Mouse (Mus musculus) gastrocnemius, postnatal 10 days (tissue): ENCODE measurements at regions not wholly inside any gene's neighbourhood (a gene's known extent, or its start where the extent isn't known, plus 50 kb on each side); places are given as distances from the start of the nearest gene placed in this dataset.
"Not testable (repeated sequence)": the region's sequence is repeated elsewhere in the genome, so short reads cannot be mapped to it uniquely, and the experiment has no call there.

ENCODE experiments used
- DNase-seq: peaks from one replicate; pipeline ENCODE4 v3.0.0; 2021; ENCODE audit warnings: mixed read lengths

DNA sequence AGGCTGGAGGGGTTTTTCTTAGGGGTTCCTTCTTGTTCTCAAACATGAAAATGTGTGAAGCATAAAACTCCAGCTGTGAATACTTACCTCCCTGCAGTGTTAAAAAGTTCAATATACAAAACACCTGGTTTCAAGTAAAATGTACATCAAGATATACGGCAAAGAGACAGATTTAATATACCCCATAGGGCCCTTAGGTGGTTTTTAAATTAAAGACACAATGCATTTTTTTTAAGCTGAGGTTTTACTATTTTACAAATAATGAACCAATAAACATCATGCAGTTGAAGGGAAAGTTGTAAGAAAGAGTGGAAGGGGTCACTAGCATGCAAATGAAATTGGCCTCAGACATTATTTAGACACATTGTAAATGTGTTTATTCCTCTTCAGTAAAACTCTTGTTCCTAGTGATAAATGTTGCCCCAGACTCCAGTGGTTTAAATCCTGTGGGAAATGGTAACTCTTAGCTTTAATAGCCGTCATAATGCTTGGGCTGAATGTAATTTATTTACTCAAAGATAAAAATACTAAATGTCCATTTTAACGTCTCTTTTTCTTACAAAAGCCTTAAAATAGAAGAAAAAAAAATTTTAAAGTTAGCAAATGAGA lies 1337.9 kb downstream of the Efnb2 start:
- no peak for DNase-seq

DNA sequence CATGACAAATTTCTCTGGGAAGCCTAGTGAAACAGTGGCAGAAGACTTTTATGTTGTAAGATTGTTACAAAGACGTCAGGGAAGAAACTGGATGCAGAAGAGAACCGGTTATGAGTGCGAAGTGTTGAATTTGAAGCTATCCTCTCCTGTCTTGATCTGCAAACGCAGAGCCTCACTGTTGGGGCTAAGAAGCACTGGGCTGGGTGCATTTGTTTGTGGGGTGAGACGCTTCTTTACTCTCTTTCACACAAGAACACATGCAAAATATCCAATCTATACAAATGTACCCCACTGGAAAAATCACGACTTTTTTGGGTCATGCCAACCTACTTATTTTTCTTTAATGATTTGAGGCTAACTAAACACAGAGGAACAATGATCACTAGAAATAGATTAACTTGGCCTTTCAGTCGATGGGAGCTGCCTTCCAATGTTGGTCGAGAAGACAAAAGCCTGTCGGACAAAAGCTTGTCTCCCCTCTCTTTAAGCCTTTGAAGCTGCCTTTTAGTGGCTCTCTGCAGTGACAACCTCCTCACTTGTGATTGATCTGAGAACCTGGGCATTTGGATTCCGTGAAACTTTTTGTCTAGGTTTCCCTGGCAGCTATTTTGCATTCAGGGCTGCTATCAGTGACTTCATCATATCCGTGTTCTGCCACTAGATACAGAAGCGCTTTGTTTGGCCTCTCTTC lies 1338.5 kb downstream of the Efnb2 start:
- DNase-seq: no peak

GRCm38 (mm10) chr8:7316806-7317355 lies 1344.2 kb downstream of the Efnb2 start:
- no peak for DNase-seq

- no peak for DNase-seq
Observed at GRCm38 (mm10) chr8:7309239-7309638, 1351.8 kb downstream of the Efnb2 start.

DNA sequence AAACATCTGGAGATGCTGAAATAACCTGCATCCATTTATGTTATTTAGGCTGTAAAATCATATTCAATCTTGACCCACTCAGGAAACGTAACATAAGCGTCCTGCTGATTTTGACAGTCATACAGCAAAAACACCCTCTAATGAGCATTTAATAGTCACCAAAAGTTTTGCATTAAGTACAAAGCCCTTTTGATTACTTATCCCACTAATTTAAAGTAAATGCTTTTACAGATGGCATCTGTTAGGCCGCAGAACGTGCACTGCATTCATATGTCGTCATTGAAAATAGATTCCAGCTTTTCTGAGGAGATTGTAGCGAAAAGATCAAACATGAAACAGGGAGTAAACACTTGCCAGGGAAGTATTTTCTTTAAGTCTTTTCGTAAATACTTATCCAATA lies 1371.7 kb downstream of the Efnb2 start:
- DNase-seq: no peak

DNA sequence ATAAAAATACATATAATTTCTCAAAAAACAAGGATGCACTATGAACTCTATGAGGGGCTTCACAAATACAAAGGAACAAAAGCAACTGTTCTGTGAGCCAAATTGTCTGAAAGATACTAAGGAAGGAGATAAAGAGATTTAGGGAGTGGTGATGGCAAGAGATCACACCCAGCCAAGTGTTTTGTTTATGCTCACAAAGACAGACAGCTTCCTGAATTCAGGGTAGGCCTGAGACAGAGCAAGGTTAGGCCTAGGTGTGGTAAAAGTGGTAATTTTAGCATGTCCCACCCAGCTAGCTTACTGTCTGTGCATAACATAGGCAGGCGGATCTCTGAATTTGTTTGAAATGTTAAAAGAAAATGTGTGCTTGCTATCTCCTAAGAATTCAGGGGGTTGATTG lies 1374.5 kb downstream of the Efnb2 start:
- DNase-seq: no peak

DNA sequence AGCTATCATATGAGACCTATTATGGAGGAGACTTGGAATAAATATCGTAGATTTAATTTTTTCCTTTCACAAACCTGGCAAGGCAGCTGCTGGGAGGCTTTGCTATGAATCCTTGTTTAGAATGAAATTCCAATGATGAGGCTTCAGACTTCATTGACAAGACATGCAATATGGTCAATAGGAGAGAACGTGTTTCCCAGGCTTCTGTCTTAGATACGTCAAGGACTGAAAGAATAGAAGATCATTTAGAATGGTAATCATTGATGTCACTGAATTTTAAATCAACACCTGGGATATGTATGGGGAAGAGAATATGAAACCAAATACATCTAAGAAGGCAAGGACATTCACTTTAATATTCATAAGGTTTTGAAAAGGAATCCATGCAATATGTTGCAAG lies 1393.6 kb downstream of the Efnb2 start:
- no peak for DNase-seq

DNA sequence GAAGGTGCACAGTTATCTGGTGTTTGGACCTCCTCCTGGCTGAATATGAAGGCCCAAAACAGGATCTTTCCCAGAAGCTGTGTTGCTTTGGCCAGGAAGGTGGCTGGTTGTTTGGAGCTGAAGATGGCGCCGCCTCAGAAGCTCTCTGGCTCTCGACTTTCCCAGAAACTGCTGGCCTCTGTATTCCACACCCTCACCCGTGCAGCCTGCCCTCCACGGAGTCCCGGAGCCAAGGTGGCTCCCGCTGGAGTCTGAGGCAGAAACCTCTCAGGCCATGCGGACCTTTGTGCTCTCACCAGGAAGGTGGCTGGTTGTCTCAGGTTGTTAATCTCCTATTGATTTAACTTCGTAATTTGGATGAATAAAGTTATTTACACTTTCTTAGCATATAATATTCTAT lies 1406.7 kb downstream of the Efnb2 start:
- not testable (repeated sequence) for DNase-seq

DNA sequence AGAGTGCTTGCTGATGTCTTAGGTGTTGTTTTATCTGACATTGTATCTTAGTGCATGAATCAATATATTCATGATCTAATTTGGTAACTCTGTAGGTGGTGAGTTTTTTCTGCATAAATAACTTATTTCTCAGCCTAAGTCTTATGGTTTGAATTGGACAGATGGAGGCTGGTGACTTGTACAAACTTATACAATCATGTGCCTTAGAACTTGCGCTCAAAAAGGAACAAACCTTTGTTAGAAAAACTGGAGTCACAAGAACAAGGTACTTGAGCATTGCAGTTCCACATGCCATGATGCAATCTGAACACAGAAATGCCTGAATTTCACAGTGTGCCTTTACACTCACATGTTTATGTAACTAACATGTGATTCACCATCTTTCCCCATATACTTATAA lies 1420.7 kb downstream of the Efnb2 start:
- no peak for DNase-seq

DNA sequence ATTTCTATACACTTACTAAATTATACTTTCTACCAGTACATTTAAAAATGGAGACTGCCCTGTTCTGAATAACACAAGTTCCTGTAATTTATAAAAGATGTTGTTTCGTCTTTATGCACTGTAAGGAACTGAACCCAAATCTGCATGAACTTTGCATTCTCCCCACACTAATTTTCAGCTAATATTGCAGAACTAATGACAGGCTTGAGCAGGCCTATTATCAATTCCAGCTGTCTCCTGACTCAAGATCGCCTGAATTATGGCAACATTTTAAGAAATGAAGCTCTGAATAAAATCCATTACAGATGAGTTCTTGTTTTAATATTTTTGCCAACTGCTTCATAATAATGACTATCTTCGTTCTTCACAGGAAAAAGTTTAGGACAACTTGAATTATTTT lies 1427.0 kb downstream of the Efnb2 start:
- no peak for DNase-seq

GRCm38 (mm10) chr8:7219300-7219699 lies 1441.7 kb downstream of the Efnb2 start:
- DNase-seq: no peak

GRCm38 (mm10) chr8:7207178-7207577 lies 1453.9 kb downstream of the Efnb2 start:
- DNase-seq: no peak

- no peak for DNase-seq
Observed at GRCm38 (mm10) chr8:7206596-7206995, 1454.4 kb downstream of the Efnb2 start.

DNA sequence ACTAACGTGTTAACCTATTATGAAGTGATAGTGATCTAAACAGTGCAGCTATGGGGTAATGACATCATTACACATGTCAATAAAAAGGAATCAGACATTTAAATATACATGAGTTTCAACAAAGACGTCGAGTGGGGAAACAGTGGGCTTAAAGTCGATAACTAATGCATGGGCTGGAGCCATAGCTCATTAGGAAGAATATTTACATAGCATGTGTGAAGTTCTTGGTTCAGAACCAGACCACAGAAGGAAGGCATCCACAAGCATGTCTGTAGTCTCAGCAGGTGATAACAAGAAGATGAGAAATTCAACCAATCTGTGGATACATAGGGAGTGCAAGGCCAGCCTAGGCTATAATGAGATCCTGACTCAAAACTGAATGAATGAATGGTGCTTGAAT lies 1456.0 kb downstream of the Efnb2 start:
- no peak for DNase-seq

DNA sequence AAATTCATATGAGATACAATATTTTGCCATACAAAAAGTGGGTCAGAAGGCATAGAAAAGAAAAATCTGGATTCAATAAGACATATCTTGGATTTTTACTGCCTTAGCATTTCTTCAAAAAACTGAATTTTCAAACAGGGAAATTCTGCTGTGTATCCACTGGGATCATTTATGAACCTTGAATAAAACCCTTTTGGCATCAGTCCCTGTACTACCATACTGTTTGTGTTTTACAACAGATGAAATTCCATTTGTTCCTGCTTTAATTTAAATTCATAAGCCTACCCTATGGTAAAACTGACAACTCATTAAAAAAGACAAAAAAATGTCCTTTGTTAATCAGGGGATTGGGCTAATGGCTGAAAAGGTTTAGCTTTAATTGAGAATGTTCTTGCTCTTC lies 1470.3 kb downstream of the Efnb2 start:
- no peak for DNase-seq

- DNase-seq: no peak
Observed at GRCm38 (mm10) chr8:7163361-7163760, 1497.7 kb downstream of the Efnb2 start.

DNA sequence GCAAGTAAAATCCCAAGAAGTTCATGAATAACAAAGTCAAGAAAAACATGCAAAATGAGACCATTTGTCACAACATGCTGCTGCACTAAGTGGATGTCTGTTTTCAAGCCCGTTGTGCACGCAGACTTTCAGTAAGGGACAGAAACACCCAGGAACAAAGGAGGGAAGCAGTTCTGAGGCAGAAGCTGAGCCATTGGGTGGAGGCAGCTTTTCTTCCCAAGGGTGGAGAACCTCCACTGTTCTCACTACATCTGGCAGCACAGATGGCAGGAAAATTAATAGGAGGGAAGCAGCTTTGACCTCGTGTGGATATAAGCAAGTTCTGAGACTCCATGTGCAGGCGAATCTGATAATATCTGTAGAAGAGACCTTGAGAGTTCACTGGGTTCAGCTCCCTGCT lies 1529.3 kb downstream of the Efnb2 start:
- DNase-seq: no peak

GRCm38 (mm10) chr8:7108849-7109248 lies 1552.2 kb downstream of the Efnb2 start:
- DNase-seq: no peak

DNA sequence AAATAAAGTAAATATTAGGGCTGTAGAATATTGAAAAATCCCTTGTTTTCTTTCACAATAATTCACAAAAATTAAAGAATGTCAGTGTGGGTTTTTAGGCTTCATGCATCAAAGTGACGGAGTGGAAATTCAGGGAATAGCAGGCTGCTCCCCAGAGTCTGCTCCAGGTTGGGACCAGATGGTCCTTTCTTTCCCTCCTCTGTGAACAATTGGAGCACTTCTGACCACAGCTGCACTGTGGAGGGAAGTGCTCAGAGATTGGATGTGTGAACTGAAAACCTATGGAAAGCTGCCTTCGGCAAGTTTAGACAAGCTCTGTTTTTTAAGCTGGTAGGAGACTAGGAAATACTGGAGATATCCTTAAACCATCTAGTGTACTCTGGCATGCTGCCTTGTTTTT lies 1563.5 kb downstream of the Efnb2 start:
- DNase-seq: no peak

DNA sequence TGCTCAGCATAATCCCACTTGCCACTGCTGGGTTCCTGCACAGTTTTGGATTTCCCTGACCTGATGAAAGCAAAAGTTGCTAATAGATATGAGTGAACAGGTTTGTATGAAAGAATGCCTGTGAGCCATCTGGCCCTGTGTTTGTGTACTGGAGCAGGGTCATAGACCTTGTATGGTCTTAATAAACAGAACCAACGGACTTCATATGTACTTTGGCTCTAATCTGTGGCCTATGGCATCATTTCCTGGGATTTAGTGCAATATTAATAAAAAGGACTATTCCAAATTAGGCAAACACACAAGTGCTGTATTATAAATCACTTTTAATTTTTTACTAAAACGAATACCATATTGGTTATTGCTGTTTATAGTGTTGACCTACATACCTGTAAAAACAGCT lies 1568.2 kb downstream of the Efnb2 start:
- DNase-seq: no peak

GRCm38 (mm10) chr8:7088123-7088522 lies 1572.9 kb downstream of the Efnb2 start:
- DNase-seq: no peak

DNA sequence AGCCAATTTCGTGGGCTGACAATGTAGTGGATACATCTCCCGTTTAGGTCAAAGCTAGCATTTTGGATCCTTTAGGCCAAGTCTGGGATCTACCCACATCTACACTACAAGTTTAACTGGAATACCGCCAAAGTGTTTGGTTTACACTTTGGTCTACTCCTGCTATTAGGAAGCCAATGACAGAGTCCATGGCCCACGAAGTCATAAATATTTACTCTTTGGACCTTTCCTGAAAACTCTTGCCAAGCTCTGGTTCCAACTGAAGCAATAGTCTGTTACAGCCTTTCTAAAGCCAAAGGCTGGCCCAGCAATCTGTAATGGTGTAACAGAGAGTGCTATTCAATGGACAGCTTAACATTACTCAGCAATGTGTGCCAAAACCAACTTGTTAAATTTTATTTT lies 1600.8 kb downstream of the Efnb2 start:
- no peak for DNase-seq

DNA sequence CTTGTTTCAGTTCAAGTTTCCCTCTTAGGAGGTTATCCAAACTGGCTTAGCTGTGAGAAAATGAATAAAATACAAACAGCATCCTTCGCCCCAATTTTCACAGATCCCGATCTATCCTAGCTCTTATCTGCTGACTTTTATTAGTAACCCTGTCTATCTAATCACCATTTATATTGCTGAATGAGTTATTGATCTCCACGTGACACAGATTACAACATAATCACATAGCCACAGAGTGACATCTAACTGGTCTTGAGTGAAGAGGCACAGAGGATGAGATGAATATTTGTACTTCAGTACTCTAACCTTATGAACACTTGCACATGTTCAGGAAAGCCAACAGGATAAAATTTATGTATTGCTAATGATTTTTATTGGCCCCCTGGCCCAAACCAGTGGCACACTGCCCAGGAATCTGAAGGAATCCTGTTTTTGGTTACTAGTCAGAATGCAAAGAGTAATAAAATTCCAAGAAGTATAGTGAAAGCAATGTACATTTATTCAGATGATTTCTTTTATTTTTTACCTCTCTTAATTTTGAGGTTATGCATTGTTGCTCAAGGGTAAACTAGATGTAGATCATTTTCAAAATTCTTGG lies 1634.7 kb downstream of the Efnb2 start:
- no peak for DNase-seq

DNA sequence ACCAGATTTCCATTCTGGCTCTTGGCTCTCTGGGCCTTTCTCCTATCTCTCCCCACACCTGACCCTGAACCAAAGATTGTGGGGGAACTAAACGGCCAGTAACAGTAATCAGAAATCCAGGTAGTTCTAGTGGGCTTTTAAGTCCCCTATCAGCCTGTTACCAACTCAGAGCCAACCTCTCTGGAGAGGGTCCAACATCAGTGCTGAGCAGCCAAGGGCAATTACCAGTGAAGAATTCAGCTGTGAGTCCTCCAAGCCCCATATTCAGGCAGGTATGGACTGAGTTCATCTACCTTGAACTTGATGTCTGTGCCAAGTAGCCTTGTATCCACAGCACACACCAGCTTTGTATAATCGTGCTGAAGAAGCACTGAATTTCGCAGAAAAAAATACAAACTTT lies 1636.7 kb downstream of the Efnb2 start:
- DNase-seq: no peak
